Mouse (Mus musculus): ENCODE results near the gene Ptpn11.
"Not testable (repeated sequence)": the region's sequence is repeated elsewhere in the genome, so short reads cannot be mapped to it uniquely, and the experiment has no call there.

GRCm38 (mm10) chr5:121205537-121206130 is 14.4 kb upstream of the Ptpn11 start:
- not testable (repeated sequence) for TF ChIP-seq CTCF, EP300 (IDR thresholded peaks at IDR 0.05; ENCODE audit: low read depth)
